Mouse (Mus musculus): Measurements from ENCODE around the gene Cog7.

Cog7 gene

GRCm38 (mm10) chr7:121938124-121938891, 43.2 kb downstream of the Cog7 start:
- no peaks in the 10 kb centered on the region; the same call in 1 of the 2 replicates for H3K36me3 ChIP-seq (ENCODE audit: control insufficient read depth, insufficient read depth, low read length, poor library complexity, severe bottlenecking)
- DNase-seq (ENCODE audit: low read depth, low spot score), result no peak
- no peaks in the 10 kb centered on the region for H3K27me3 ChIP-seq (ENCODE audit: control insufficient read depth, insufficient read depth, low read length, poor library complexity, severe bottlenecking)

GRCm38 (mm10) chr7:121936861-121937630, 44.5 kb downstream of the Cog7 start:
- DNase-seq (ENCODE audit: low read depth, low spot score), result no peak
- Histone ChIP-seq H3K36me3 (ENCODE audit: control insufficient read depth, insufficient read depth, low read length, poor library complexity, severe bottlenecking) (no peaks in the 10 kb centered on the region; the same call in 1 of the 2 replicates), H3K27me3 (ENCODE audit: control insufficient read depth, insufficient read depth, low read length, poor library complexity, severe bottlenecking) (no peaks in the 10 kb centered on the region)

- no peak for DNase-seq (ENCODE audit: low read depth, low spot score)
- Histone ChIP-seq H3K27me3 (ENCODE audit: control insufficient read depth, insufficient read depth, low read length, poor library complexity, severe bottlenecking) (no peaks in the 10 kb centered on the region), H3K36me3 (ENCODE audit: control insufficient read depth, insufficient read depth, low read length, poor library complexity, severe bottlenecking) (no peaks in the 10 kb centered on the region; the same call in 1 of the 2 replicates)
Observed at GRCm38 (mm10) chr7:121935906-121936794, 45.4 kb downstream of the Cog7 start.

- no peaks in the 10 kb centered on the region for H3K27me3 ChIP-seq (ENCODE audit: control insufficient read depth, insufficient read depth, low read length, poor library complexity, severe bottlenecking)
- DNase-seq (ENCODE audit: low read depth, low spot score), result no peak
- H3K36me3 ChIP-seq (ENCODE audit: control insufficient read depth, insufficient read depth, low read length, poor library complexity, severe bottlenecking), result no peaks in the 10 kb centered on the region; the same call in 1 of the 2 replicates
Observed at GRCm38 (mm10) chr7:121934346-121934745, 47.2 kb downstream of the Cog7 start.

- H3K36me3 ChIP-seq (ENCODE audit: control insufficient read depth, insufficient read depth, low read length, poor library complexity, severe bottlenecking), result no peaks in the 10 kb centered on the region; the same call in 1 of the 2 replicates
- no peaks in the 10 kb centered on the region for H3K27me3 ChIP-seq (ENCODE audit: control insufficient read depth, insufficient read depth, low read length, poor library complexity, severe bottlenecking)
- DNase-seq (ENCODE audit: low read depth, low spot score), result no peak
Observed at GRCm38 (mm10) chr7:121933675-121934074, 47.8 kb downstream of the Cog7 start.

GRCm38 (mm10) chr7:121931246-121931645, 50.3 kb downstream of the Cog7 start:
- no peaks in the 10 kb centered on the region; the same call in 1 of the 2 replicates for H3K36me3 ChIP-seq (ENCODE audit: control insufficient read depth, insufficient read depth, low read length, poor library complexity, severe bottlenecking)
- no peaks in the 10 kb centered on the region for H3K27me3 ChIP-seq (ENCODE audit: control insufficient read depth, insufficient read depth, low read length, poor library complexity, severe bottlenecking)
- no peak for DNase-seq (ENCODE audit: low read depth, low spot score)

- no peaks in the 10 kb centered on the region for H3K27me3 ChIP-seq (ENCODE audit: control insufficient read depth, insufficient read depth, low read length, poor library complexity, severe bottlenecking)
- DNase-seq (ENCODE audit: low read depth, low spot score), result no peak
- H3K36me3 ChIP-seq (ENCODE audit: control insufficient read depth, insufficient read depth, low read length, poor library complexity, severe bottlenecking), result no peaks in the 10 kb centered on the region; the same call in 1 of the 2 replicates
Observed at GRCm38 (mm10) chr7:121927882-121928281, 53.6 kb downstream of the Cog7 start.

GRCm38 (mm10) chr7:121924361-121924760, 57.1 kb downstream of the Cog7 start:
- H3K36me3 ChIP-seq (ENCODE audit: control insufficient read depth, insufficient read depth, low read length, poor library complexity, severe bottlenecking), result no peaks in the 10 kb centered on the region; the same call in 1 of the 2 replicates
- H3K27me3 ChIP-seq (ENCODE audit: control insufficient read depth, insufficient read depth, low read length, poor library complexity, severe bottlenecking), result no peaks in the 10 kb centered on the region
- no peak for DNase-seq (ENCODE audit: low read depth, low spot score)

GRCm38 (mm10) chr7:121913944-121914343, 67.6 kb downstream of the Cog7 start:
- no peak for DNase-seq (ENCODE audit: low read depth, low spot score)
- no peaks in the 10 kb centered on the region; the same call in 1 of the 2 replicates for H3K27me3 ChIP-seq (ENCODE audit: control insufficient read depth, insufficient read depth, low read length, poor library complexity, severe bottlenecking)
- H3K36me3 ChIP-seq (ENCODE audit: control insufficient read depth, insufficient read depth, low read length, poor library complexity, severe bottlenecking), result no peaks in the 10 kb centered on the region

GRCm38 (mm10) chr7:121912250-121912649, 69.3 kb downstream of the Cog7 start:
- no peaks in the 10 kb centered on the region for H3K36me3 ChIP-seq (ENCODE audit: control insufficient read depth, insufficient read depth, low read length, poor library complexity, severe bottlenecking)
- H3K27me3 ChIP-seq (ENCODE audit: control insufficient read depth, insufficient read depth, low read length, poor library complexity, severe bottlenecking), result no peaks in the 10 kb centered on the region; the same call in 1 of the 2 replicates
- no peak for DNase-seq (ENCODE audit: low read depth, low spot score)

- Histone ChIP-seq H3K36me3 (ENCODE audit: control insufficient read depth, insufficient read depth, low read length, poor library complexity, severe bottlenecking) (no peaks in the 10 kb centered on the region), H3K27me3 (ENCODE audit: control insufficient read depth, insufficient read depth, low read length, poor library complexity, severe bottlenecking) (no peaks in the 10 kb centered on the region; the same call in 1 of the 2 replicates)
- DNase-seq (ENCODE audit: low read depth, low spot score), result no peak
Observed at GRCm38 (mm10) chr7:121906879-121907278, 74.6 kb downstream of the Cog7 start.

- Histone ChIP-seq H3K36me3 (ENCODE audit: control insufficient read depth, insufficient read depth, low read length, poor library complexity, severe bottlenecking) (no peaks in the 10 kb centered on the region), H3K27me3 (ENCODE audit: control insufficient read depth, insufficient read depth, low read length, poor library complexity, severe bottlenecking) (no peaks in the 10 kb centered on the region; the same call in 1 of the 2 replicates)
- no peak for DNase-seq (ENCODE audit: low read depth, low spot score)
Observed at GRCm38 (mm10) chr7:121902757-121903411, 78.6 kb downstream of the Cog7 start.

- Histone ChIP-seq H3K27me3 (ENCODE audit: control insufficient read depth, insufficient read depth, low read length, poor library complexity, severe bottlenecking) (no peaks in the 10 kb centered on the region), H3K36me3 (ENCODE audit: control insufficient read depth, insufficient read depth, low read length, poor library complexity, severe bottlenecking) (no peaks in the 10 kb centered on the region)
- DNase-seq (ENCODE audit: low read depth, low spot score), result peak; percentile 2
Observed at GRCm38 (mm10) chr7:121899940-121900339, 81.6 kb downstream of the Cog7 start.

GRCm38 (mm10) chr7:121899311-121899710, 82.2 kb downstream of the Cog7 start:
- peak; percentile 47 for DNase-seq (ENCODE audit: low read depth, low spot score)
- Histone ChIP-seq H3K27me3 (ENCODE audit: control insufficient read depth, insufficient read depth, low read length, poor library complexity, severe bottlenecking) (no peaks in the 10 kb centered on the region), H3K36me3 (ENCODE audit: control insufficient read depth, insufficient read depth, low read length, poor library complexity, severe bottlenecking) (no peaks in the 10 kb centered on the region)

Data from splenic B cell, adult 2 months (primary cell).